Mouse (Mus musculus): Measurements from ENCODE around the gene Cirbp.
"Not testable (repeated sequence)": the region's sequence is repeated elsewhere in the genome, so short reads cannot be mapped to it uniquely, and the experiment has no call there.

Gene Cirbp

DNA sequence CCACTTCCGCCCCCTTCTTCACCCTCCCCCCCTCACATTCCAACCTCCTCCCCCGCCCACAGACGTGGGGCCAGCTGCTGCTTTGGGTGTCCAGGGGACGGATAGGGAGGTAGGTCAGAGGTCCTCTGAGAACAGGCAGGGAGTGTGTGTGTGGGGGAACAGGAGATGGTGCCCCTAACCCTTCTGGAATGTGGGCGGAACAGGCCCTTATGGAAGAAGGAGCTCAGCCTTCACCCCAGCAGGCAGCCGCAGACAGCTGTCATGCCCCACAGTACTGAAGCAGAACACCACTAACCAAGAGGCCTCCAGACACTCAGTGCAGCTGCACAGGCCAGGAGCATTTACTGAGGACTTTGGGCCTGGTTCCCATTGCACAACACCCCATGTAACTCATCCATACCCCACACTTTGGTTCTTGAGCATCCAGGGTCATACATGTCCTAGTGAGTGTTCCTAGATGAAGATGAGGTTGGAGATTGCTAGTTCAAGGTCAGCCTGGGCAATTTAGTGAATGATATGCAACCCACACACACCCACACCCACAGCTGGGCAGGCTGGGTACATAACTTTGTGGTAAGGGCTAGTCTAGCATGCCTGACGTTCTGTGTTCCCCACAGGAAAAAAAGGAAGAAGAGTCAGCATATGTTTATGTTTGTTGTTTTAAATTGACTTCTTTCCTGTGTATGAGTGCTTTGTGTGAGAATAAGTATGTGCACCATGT, 4.1 kb upstream of the Cirbp start:
- DNase-seq (ENCODE audit: low spot score in 2 of 2), result no peak

DNA sequence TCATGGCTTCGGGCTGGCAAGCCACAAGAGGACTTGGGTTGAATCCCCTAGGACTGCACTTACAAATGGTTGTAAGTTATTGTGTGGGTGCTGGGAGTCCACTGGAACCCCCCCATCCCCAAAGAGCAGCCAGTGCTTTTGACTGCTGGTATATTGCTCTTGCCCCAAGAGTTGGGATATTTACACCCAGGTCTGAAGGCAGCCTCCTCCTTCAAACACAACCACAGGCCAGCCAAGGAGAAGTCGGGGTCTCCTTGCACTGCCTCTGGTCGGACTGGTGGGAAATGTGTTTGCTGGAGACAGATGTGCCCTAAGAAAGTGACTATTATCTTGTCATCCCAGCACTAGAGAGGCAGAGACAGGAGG, 3.6 kb upstream of the Cirbp start:
- no peak for DNase-seq (ENCODE audit: low spot score in 2 of 2)

DNA sequence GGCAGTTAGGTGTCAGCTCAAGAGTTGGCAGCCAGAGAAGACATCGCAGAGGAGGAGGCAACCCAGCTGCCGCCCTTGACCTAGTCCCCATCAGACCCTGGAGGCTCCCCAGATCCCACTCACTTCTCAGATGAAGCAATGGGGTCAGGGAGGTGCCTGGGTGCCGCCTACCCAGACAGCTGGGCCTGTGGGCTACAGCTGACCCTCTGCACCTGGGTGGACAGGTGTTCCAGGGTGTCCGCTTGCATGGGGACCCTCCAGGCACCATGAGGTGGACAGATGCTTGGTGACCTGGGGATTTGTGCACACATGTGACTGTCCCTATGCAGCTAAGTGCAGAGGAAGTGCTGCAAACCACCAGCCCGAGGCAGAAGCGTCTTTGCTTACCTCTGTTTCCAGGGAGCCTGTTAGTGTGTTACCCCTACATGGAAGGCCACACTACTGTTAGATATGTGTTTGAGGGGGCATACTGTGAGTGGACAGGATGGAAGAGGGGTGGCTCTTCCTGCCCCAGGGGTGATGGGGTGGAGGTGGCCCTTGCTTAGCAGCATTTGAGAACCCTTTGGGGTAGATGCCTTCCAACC, 3.0 kb upstream of the Cirbp start:
- no peak for DNase-seq (ENCODE audit: low spot score in 2 of 2)

DNA sequence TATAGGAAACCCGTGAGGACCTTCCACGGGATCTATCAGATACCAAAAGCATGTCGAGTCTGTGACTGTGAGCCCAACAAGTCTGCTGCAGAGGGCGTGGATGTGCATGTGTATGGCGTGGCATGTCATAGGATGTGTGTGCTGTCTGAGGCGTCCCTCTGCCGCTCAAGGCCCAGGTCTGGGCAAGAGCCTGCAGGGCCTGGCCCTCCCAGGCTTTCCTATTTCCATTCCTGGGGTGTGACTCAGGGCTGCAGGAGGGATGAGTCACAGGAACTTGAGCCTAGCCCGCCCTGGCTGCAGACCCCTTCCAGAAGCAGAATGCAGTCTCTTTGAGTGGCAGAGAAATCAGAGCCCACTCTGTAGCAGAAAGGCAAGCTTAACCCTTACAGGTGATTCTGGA, 2.1 kb upstream of the Cirbp start:
- no peak for DNase-seq (ENCODE audit: low spot score in 2 of 2)

DNA sequence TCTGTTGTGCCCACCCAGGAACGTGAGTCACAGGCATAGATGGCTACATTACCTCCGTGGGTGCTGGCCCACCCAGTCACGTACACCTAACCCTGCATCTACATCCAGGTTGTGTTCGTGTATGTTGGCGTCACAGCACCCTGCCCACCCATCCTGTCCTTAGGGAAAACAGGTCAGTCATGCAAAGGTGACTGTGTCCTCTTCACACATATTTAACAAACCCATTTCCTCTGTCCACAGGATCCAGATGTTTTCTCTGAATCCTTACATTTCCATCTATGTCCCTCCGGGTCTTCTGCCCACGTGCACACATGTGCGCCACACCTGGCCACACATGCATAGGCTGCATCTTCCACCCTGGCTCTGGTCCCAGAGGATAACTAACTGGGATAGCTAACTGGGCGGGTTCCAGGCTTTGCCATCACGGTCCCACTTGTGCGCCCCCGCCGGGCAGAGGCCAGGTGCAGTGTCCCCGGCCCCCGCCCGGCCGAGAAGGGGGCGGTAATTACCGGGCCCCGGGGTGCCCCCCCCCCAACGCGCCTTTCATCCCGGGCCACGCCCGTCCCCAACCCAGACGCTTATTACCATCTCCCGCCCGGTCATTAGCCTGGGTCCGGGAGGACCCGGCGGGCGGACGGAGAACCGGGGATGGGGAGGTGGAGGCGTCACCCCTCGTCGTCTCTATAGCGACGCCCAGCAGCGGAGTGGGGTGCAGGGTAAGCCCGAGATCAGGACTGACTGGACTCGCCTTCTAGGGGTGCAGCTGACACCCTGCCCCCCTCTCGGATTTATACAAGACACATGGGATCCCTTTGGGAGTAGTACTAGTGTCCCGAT, 1.4 kb upstream of the Cirbp start:
- DNase-seq (ENCODE audit: low spot score in 2 of 2), result no peak

DNA sequence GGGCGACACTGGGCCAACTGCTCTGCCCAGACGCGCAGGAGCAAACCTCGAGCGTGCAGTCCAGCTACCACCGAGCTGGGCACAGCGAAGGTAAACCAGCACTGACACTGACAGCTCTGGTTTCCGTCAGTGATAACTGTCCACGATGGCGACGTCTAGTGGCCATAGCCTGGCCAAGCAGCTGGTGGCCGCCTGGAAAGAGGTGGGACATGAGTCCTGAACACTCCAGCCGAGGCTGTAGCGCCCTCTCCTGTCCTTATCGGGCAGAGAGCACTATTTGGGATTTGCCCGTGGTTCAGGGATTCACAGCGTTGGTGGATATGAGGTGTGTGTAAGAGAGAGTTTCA, 814 bp upstream of the Cirbp start:
- DNase-seq (ENCODE audit: low spot score in 2 of 2), result peak; percentile 89 to 99

DNA sequence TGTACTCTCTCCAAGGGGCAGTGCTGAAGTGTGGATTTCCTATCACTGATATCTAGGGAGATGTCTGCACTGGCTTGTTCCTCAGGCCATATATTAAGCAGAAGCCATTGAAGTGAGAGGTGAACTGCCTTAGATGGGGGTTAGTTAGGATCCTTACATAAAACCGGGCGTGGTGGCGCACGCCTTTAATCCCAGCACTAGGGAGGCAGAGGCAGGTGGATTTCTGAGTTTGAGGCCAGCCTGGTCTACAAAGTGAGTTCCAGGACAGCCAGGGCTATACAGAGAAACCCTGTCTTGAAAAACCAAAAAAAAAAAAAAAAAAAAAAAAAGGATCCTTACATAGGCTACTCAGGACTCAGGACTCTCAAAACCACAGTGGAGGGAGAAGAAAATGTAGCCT, 351 bp downstream of the Cirbp start:
- DNase-seq (ENCODE audit: low spot score in 2 of 2), result not testable (repeated sequence)

DNA sequence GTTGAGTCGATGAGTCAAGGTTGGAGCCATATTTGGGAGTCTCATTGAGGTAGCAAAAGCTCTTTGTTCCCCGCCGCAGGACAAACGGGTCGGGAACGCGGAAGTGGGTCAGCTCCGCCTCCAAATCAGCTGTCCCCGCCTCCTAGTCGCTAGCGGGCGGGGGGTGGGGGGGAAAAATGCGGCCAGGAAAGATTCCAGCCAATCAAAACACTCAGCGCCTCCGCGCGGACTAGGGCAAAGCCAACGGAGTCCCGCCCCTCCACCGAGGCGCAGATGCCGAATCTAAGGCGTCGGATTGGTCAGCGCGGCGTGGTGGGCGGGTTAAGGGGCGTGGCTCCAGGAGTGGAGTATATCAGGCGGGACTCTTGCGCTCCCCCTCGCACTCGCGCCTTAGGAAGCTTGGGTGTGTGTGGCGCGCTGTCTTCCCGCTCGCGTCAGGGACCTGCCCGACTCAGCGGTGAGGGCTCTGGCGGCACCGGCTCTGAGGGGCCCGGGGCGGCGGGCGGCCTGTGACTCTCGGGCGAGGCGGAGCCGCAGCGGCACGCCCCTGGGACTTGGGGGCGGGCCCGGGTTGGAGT, 1.8 kb downstream of the Cirbp start:
- DNase-seq (ENCODE audit: low spot score in 2 of 2), result peak; percentile 92 to 98

DNA sequence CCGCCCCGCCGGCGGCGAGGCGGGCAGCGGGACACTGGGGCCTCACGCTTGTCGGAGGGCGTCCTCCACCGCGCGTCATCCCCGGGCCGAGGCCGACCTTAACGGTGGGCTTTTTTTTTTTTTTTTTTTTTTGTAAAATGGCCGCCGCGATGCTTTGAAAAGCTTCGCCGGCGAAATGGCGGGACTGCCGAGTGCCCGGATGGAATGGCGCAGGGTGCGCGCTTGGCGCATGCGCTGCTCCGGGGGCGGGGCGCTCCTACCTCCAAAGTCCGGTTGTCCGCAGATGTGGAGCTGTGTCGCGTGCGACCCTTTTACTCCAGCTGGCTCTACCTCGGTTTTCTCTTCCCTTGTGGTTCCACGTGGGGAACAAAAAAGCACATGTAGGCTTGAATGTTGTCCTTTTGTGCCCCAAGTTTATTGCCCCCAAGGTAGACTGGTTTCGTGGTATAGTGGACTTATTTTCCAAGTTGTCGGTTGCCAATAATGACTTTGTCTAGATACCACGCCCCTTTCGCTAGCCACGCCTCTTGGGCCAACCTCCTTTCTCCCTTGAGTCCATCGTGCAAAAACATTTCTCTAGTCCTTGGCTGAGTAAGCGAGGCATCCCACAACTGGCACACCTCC, 2.4 kb downstream of the Cirbp start:
- DNase-seq (ENCODE audit: low spot score in 2 of 2), result peak in 1 of 2 experiments; percentile 93

DNA sequence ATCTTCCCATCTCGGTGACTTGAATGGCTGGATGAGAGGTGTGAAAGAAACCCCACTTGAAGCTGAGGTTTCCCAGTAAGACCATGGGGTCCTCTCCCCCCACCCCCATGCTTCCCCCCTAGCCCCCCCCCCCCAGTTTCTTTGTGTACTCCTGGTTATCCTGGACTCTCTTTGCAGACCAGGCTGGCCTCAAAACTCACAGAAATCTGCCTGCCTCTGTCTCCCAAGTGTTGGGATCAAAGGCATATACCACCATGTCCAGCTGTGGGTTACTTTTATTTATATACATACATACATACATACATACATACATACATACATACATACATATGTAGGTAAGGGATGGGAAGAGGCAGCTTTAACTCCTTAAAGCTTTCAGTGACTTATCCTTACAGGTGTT, 3.3 kb downstream of the Cirbp start:
- DNase-seq (ENCODE audit: low spot score in 2 of 2), result no peak

DNA sequence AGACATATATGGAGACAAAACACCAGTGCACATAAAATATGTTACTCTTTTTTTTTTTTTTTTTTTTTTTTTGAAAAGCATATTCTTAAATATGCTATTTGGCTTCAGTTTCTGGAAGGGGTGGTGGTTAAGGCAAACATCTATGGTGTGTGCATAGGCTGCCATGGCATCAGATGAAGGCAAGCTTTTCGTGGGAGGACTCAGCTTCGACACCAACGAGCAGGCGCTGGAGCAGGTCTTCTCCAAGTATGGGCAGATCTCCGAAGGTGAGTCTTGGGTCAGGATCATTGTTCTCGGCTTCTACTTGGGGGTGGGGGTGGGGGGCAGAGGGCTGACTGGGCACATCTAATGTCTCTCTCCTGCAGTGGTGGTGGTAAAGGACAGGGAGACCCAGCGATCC, 3.9 kb downstream of the Cirbp start:
- no peak for DNase-seq (ENCODE audit: low spot score in 2 of 2)

DNA sequence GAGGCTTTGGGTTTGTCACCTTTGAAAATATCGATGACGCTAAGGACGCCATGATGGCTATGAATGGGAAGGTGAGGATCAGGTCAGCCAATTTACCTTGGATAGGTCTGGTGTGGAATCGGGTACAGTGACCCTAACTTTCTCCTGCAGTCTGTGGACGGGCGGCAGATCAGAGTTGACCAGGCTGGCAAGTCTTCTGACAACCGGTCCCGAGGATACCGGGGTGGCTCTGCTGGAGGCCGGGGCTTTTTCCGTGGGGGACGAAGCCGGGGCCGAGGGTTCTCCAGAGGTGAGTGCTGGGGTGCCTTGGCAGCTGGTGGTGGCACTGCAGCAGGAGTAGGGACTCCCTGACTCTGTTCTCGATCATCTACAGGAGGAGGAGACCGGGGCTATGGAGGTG, 4.3 kb downstream of the Cirbp start:
- DNase-seq (ENCODE audit: low spot score in 2 of 2), result peak in 1 of 2 experiments; percentile 7

DNA sequence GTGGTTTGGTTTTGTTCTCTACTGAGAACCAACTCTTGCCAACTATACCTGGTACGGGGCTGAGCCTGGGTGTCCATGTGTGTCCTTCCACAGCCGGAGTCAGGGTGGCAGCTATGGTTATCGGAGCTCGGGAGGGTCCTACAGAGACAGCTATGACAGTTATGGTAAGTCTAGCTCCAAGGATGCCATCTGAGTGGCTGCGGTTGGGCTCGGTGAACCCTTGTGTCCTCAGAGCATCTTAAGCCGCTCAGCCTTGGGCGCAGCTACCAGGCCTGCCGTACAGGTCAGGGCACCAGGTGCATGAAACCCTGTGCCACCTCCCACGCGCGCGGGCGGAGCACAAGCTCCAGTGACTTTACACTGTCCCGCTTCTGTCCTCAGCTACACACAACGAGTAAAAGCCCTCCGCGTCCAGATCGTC, 4.8 kb downstream of the Cirbp start:
- peak in 1 of 2 experiments; percentile 18 for DNase-seq (ENCODE audit: low spot score in 2 of 2)

DNA sequence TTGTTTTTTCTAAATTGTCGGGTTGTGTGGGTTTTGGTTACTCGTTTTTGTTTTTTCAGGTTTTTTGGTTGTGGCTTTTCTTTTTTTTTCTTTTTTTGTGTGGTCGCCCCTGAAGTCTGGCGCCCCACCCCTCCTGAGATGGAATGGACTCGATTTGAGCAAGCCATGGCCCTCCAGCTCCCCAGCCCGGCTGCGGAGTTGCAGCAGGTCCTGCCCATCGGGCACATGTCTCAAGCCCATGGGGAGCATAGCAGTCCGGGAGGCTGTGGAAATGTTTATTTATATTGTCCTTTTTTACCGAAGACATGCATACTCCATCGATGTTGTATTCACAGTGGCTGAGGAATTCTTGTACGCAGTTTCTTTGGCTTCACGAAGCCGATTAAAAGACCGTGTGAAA, 5.5 kb downstream of the Cirbp start:
- peak in 1 of 2 experiments; percentile 8 for DNase-seq (ENCODE audit: low spot score in 2 of 2)

DNA sequence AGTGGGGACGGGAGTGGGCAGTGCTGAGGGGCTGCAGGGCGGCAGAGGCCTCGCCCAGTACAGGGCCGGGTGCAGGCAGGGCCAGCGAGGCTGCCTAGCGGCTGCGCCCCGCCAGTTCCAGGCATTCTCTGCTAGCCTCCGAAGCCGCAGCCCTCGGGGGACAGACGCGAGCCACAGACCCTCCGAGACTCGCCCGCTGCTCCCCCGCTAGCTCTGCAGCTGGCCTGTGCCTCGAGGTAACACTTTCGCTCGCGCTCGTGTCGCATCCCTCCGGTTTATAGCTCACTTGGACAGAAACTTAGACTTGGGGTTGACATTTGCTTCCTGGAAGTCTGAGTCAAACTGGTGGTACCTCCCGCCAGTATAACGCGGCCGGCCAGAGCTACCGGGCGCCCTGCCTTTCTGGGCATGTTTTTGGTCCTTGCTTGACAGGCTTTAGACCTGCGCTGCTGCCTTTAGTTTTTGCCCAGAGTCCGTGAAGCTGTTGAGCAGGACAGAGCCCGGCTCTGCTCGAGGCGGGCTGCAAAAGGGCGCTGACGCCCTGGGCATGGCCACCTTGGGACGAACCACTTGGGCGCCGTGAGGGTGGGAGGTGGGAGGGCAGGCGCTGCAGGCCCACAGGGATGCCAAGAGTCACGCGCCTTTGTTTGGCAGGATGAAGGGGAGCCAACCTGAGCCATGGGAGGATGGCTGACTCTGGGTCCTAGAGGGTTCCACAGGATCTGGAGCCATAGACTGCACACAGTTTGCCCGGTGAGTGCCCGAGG, 6.2 kb downstream of the Cirbp start:
- DNase-seq (ENCODE audit: low spot score in 2 of 2), result peak; percentile 19 to 33

DNA sequence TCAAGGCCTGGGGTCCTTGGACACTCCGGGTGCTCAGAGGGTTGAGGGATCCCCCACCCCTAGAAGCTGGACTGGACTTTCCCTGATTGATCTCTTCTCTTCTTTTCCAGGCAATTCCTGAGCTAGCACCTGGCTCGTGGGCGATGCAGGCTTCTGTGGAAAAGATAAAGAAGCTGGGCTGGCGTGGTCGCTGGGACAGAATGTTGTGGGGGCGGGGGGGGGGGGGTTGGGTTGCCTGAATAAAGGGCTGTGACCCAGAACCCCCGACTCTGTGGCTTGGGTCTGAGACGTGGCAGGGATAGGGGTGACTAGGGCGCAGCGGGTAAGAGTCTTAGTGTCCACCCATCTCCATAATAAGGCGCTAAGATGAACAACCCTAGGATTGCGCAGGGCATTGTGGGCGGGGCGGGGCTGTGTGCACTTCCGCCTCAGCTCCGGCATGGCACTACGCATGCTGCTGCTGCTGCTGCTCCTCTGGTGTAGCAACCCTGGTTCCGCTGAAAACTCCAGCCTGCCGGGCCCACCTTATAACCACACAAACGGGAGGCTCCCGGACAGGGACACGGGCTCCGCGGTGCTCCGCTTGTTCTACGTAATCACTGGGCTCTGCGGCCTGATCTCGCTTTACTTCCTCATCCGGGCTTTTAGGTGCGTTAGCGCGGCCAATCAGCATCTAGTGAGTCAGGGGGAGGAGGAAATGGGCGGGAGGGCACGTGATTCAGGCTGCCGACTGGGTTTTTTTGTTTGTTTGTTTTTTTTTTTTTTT, 6.9 kb downstream of the Cirbp start, which contains the start of gene 1600002K03Rik:
Gene 1600002K03Rik (plus strand): TSS at position 418 of the 766 bp plus-strand sequence.
- peak; percentile 80 to 92 for DNase-seq (ENCODE audit: low spot score in 2 of 2)

DNA sequence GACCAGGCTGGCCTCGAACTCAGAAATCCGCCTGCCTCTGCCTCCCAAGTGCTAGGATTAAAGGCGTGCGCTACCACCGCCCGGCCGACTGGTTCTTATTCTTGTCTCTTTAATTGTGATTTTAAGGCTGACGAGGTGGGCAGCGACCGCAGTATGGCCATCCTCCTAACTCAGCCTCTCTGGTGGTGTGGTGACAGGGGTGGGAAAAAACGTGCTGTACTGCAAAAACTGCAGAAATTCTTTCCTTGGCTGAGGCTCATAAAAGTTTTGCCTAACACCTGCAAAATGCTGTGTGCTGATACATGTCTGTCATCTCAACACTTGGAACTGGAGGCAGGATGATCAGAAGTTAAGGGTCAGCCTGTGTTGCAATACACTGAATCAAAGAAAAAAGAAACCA, 7.6 kb downstream of the Cirbp start:
- peak; percentile 10 to 40 for DNase-seq (ENCODE audit: low spot score in 2 of 2)

DNA sequence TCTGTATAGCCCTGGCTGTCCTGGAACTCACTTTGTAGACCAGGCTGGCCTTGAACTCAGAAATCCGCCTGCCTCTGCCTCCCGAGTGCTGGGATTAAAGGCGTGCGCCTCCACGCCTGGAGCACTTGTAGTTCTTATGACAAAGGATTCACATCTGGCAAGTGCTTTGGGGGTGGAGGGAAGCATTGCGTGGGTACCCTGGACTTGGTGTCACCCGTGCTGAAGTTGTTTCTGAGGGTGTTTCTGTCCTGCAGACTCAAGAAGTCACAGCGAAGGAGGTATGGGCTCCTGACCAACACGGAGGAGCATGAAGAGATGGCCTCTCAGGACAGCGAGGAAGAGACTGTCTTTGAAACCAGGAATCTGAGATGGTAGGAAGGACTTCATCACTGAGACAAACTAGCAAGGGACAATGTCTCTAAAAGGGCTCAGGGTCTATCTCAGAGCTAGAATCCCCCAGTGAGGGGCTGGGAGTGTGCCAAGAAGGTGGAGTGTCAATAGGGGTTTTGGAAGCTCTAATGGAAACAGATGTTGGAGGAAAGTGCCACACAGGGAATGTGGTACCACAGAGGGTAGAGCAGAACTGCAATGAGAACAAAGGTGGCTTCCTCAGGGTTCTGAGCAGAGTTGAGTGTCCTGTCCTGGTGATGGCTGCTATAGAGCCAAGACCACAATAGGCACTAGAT, 8.3 kb downstream of the Cirbp start:
- DNase-seq (ENCODE audit: low spot score in 2 of 2), result peak in 1 of 2 experiments; percentile 18

DNA sequence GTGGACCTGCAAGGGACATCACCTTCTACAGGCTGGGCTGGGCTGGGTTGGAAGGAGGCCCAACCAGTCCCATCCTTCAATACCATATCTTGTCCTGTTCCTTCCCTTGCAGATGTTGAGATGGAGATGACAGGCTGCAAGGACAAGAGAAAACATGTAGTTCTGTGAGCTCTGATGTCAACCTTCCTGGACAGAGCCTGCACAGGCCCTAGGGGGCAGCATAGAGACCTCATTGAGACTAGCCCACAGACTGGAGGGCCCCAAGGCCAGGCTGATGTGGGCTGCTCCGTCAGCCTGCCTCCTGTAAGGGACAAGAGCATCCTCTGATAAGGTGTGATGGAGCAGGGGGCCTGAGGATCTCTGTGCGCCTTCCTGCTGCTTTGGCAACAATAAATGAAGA, 8.9 kb downstream of the Cirbp start:
- peak; percentile 19 to 48 for DNase-seq (ENCODE audit: low spot score in 2 of 2)

All from left cerebral cortex, adult 9 months (tissue).